Mouse (Mus musculus) cerebellum, adult (tissue): ENCODE measurements around the gene Tmem200a.
"Not testable (repeated sequence)": the region's sequence is repeated elsewhere in the genome, so short reads cannot be mapped to it uniquely, and the experiment has no call there.

ENCODE experiments used
- ATAC-seq: cut with Nextera tagmentation; 2 replicates; pipeline ENCODE4 v1.9.2; 2017; ENCODE audit warnings: mild to moderate bottlenecking, moderate library complexity, mixed read lengths; ENCODE audit not compliant: insufficient number of reproducible peaks, low FRiP score, low TSS enrichment

The Tmem200a gene

DNA sequence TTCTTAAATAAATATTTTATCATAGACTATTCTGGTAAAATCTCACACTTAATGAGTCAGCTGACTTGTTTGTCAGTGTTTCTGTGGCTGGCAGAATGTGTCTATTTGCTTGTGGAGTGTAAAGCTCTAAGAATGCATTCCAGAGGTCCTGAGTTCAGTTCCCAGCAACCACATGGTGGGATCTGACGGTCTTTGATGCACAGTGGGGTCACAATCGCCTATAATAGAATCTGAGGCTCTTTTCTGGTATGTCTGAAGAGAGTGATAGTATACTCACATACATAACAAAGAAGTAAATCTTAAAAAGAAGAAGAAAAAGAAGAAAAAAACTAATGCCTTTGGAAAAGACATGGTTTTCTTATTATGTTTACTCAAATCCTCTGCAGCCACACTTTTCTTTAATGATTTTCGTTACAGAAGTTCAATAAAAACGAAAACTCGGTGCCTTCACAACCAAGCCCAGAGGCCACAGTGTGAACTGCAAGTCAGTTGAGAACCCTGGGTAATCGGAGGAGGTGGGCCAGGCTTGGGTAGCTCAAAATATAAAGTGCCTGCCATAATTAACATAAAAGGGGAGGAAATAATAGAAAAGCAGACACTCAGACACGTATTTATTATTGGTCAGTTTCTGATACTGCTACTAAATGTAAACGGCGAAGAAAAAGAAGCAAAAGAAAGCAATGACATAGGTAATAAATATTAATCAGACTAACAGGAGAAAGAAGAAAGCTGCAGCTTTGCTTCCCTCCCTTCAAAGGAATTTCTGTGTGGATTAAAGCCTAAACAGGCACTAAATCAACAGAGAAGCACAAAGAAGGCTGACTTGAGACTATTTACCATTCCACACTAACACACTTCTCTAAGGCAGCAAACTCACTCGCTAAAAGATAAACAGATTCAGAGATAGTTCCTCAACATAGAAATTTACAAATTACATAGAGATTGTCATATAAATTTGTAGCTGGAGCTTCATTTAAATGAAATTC lies 170.5 kb downstream of the Tmem200a start:
- ATAC-seq, result no peak

DNA sequence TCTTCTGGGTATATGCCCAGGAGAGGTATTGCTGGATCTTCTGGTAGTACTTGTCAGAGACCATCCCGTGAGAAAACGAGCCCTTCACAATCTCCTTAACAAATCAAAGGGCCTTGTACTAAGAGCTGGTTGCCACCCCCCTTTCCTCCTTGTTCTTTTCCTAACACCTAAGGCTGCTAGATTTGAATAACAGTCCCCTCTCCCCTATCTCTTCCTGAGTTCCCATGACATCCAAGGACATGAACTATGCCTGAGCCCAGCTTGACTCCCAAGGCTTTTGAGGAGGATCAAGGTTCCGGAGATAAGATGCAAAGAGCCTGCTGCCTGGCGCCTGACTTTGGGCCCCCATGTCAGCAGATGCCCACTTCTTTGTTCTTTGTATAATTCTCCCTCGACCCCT lies 184.7 kb downstream of the Tmem200a start:
- ATAC-seq, result not testable (repeated sequence)

DNA sequence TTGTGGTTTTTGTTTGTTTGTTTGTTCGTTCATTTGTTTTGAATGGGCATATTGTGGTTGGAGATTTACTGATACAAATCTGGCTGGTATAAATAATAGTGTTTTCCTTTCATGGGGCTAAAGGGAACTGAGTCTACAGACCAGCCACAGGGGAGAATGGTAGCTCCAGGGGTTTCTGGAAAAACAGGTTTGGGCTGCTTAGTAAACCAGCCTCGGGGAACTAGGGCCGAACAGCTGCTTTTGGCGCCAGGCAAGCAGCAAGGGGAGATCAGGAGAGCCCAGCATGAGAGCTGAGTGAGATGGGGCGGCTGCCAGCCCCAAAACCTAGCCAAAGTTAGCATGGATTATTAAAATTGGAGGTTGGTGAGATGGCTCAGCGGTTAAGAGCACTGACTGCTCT lies 191.6 kb downstream of the Tmem200a start:
- no peak for ATAC-seq

DNA sequence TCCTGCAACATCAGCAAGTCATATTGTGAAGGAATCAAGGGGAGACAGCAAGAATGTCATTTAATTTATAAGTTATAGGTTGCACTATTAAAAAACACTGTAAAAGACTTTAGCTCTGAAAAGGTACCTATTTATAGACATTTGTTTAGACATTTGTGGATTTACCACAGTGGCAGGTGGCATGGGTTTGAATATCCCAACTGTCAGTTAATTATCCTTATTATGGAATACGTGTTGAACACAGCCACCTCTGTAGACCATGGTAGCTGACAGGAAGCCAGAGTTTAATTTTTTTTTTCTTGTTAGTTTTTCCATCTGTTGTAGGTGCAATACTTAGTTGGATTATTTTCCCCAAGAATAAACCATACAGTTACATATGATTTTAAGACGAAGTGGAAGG lies 194.3 kb downstream of the Tmem200a start:
- no peak for ATAC-seq

DNA sequence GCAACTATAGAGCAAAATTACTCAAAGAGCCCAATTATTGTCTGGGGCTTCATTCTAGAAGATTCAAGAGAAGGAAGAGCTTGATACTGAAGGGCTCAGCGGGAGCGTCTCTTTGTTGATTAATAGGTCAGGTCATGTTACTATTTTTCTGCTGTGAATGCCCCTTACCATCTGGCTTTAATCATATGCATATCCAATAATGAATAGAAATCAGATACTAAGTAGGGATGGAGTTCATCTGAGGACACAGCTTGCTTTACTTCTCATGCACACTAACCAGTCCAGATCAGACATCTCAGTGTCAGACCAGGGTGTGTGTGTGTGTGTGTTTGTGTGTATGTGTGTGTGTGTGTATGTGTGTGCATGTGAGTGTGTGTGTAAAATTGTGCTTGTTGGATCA lies 201.1 kb downstream of the Tmem200a start:
- ATAC-seq, result no peak

DNA sequence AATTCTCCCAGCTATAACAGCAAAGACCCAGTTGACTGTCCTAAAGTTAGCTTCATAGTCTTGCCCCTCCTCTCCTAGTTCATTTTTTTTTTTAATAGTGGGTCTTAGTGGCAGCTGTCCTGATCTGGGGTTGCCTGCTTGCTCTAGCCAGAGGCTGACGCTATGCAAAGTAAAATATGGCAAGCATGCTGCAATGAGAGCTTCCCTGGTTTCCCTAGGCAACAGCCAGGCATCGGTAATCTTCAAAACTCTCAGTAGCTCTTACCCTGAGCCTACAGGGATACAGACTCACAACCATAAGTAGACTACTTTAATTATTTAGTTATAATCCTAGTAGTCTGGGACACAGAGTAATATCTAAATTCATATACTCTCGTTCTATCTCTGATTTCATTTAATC lies 202.0 kb downstream of the Tmem200a start:
- ATAC-seq, result no peak

DNA sequence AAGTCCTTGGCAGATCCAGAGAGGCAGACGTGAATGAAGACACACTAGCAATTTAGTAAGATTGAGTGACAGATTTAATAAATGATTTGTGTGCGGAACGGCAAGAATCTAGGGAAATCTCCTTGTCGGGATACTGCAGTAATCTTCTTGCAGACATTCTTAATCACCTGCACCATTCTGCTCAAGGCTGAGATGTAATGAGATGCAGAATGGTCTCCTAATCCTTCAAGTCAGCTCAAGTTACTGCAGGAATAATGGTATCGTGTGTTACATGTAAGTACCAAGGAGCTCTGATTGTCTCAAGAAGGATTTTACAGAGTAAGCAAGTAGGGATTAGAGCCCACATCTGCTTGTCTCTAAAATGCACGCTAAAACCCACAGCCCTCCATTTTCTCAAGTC lies 210.1 kb downstream of the Tmem200a start:
- no peak for ATAC-seq
